Mouse (Mus musculus) MEL (cell line): ENCODE measurements around the gene Mier2. TPM values are rescaled to one million over a fixed set of nuclear protein-coding genes. Genes with fewer than 3 reads are reported as not detected.

Experiments
- DNase-seq: peaks from one replicate; pipeline ENCODE4 v3.0.0; 2011; ENCODE audit warnings: low read depth, low spot score
- H3K27ac ChIP-seq: 2 replicates; pipeline ENCODE4 v1.5.1; 2012; ENCODE audit warnings: low read depth, mild to moderate bottlenecking, control low read depth, low read length, moderate library complexity; ENCODE audit not compliant: control insufficient read depth
- H3K27me3 ChIP-seq, 2 experiments: fragments of 150-350 bp in 1 of 2; sonication (generic) in 1 of 2; 2 replicates each; pipeline ENCODE4 v1.6.1; 2012; ENCODE audit warnings: low read length in 2 of 2, mild to moderate bottlenecking in 2 of 2, improper control_type of control experiment in 1 of 2, moderate library complexity in 1 of 2; ENCODE audit not compliant: insufficient read depth in 2 of 2, control insufficient read depth in 1 of 2
- H3K36me3 ChIP-seq, 2 experiments: 2 replicates each; pipeline ENCODE4 v1.6.1; 2012 to 2014; ENCODE audit warnings: low read length in 2 of 2, improper control_type of control experiment in 1 of 2, inconsistent platforms in 1 of 2, mild to moderate bottlenecking in 1 of 2; ENCODE audit not compliant: insufficient read depth in 2 of 2, control insufficient read depth in 1 of 2
- H3K4me1 ChIP-seq, 2 experiments: fragments of 150-350 bp in 1 of 2; sonication (generic) in 1 of 2; 2 replicates each; pipeline ENCODE4 v1.6.1; 2012; ENCODE audit warnings: low read length in 2 of 2, improper control_type of control experiment in 1 of 2, mild to moderate bottlenecking in 1 of 2; ENCODE audit not compliant: insufficient read depth in 2 of 2, control insufficient read depth in 1 of 2
- H3K4me3 ChIP-seq, 2 experiments: fragments of 150-350 bp in 1 of 2; sonication (generic) in 1 of 2; 2 replicates each; pipeline ENCODE4 v1.5.1; 2012; ENCODE audit warnings: low read depth in 2 of 2, low read length in 2 of 2, mild to moderate bottlenecking in 2 of 2, moderate library complexity in 2 of 2, control low read depth in 1 of 2, improper control_type of control experiment in 1 of 2; ENCODE audit not compliant: control insufficient read depth in 1 of 2, insufficient read depth in 1 of 2
- H3K79me2 ChIP-seq: 2 replicates; pipeline ENCODE4 v1.6.1; 2012; ENCODE audit warnings: mild to moderate bottlenecking, low read length, moderate library complexity; ENCODE audit not compliant: control insufficient read depth, poor library complexity, insufficient read depth
- H3K9ac ChIP-seq: 2 replicates; pipeline ENCODE4 v1.6.1; 2012; ENCODE audit warnings: low read depth, mild to moderate bottlenecking, control low read depth, low read length, moderate library complexity; ENCODE audit not compliant: control insufficient read depth, poor library complexity, severe bottlenecking
- H3K9me3 ChIP-seq: fragments of 150-350 bp; sonication (generic); replicated peaks from 2 replicates; pipeline ENCODE4 v1.6.1; 2012; ENCODE audit warnings: mild to moderate bottlenecking, low read length, improper control_type of control experiment, moderate library complexity; ENCODE audit not compliant: insufficient read depth
- BHLHE40 ChIP-seq: IDR thresholded peaks from 2 replicates; pipeline ENCODE4 v1.6.1; 2012; ENCODE audit warnings: low read depth, mild to moderate bottlenecking, inconsistent platforms, low read length, improper control_type of control experiment, borderline replicate concordance
- CTCF ChIP-seq, 3 experiments: IDR thresholded peaks in 2 of 3; conservative IDR thresholded peaks in 1 of 3; 2 replicates each; pipeline ENCODE4 v1.5.1; 2011 to 2012; ENCODE audit warnings: low read length in 3 of 3, low read depth in 2 of 3, mild to moderate bottlenecking in 2 of 3, improper control_type of control experiment in 1 of 3, inconsistent platforms in 1 of 3, mixed read lengths in 1 of 3, moderate library complexity in 1 of 3; ENCODE audit not compliant: control insufficient read depth in 1 of 3, insufficient read depth in 1 of 3, poor library complexity in 1 of 3, severe bottlenecking in 1 of 3
- ELF1 ChIP-seq: IDR thresholded peaks from 2 replicates; pipeline ENCODE4 v1.6.1; 2014; ENCODE audit warnings: low read depth, mild to moderate bottlenecking, inconsistent platforms, low read length, improper control_type of control experiment, moderate library complexity
- EP300 ChIP-seq, 2 experiments: IDR thresholded peaks; 2 replicates each; pipeline ENCODE4 v1.6.1; 2011; ENCODE audit warnings: improper control_type of control experiment in 2 of 2, low read length in 2 of 2, low read depth in 1 of 2, mild to moderate bottlenecking in 1 of 2
- ETS1 ChIP-seq: IDR thresholded peaks from 2 replicates; pipeline ENCODE4 v1.6.1; 2012; ENCODE audit warnings: low read depth, mild to moderate bottlenecking, inconsistent platforms, low read length, improper control_type of control experiment, moderate library complexity
- GATA1 ChIP-seq: IDR thresholded peaks from 2 replicates; pipeline ENCODE4 v1.6.1; 2011; ENCODE audit warnings: low read depth, low read length, improper control_type of control experiment
- JUND ChIP-seq: IDR thresholded peaks from 2 replicates; pipeline ENCODE4 v1.6.1; 2011; ENCODE audit warnings: low read depth, mild to moderate bottlenecking, improper control_type of control experiment, low read length
- KAT2A ChIP-seq: conservative IDR thresholded peaks from 2 replicates; pipeline ENCODE4 v1.6.1; 2012; ENCODE audit warnings: low read depth, low read length, improper control_type of control experiment, inconsistent platforms
- MAFK ChIP-seq: IDR thresholded peaks from 2 replicates; pipeline ENCODE4 v1.6.1; 2011; ENCODE audit warnings: low read depth, mild to moderate bottlenecking, low read length, improper control_type of control experiment, borderline replicate concordance
- MAZ ChIP-seq: IDR thresholded peaks from 2 replicates; pipeline ENCODE4 v1.6.1; 2012; ENCODE audit warnings: low read depth, mild to moderate bottlenecking, inconsistent platforms, low read length, improper control_type of control experiment
- MEF2A ChIP-seq: IDR thresholded peaks from 2 replicates; pipeline ENCODE4 v1.6.1; 2014; ENCODE audit warnings: low read depth, mild to moderate bottlenecking, inconsistent platforms, low read length, improper control_type of control experiment; ENCODE audit not compliant: poor library complexity, insufficient replicate concordance, severe bottlenecking; ENCODE audit errors: extremely low read depth
- MXI1 ChIP-seq: IDR thresholded peaks from 2 replicates; pipeline ENCODE4 v1.6.1; 2011; ENCODE audit warnings: mild to moderate bottlenecking, low read depth, low read length, improper control_type of control experiment
- NELFE ChIP-seq: IDR thresholded peaks from 2 replicates; pipeline ENCODE4 v1.6.1; 2011; ENCODE audit warnings: low read depth, low read length, improper control_type of control experiment
- POLR2AphosphoS2 ChIP-seq: IDR thresholded peaks from 2 replicates; pipeline ENCODE4 v1.6.1; 2011; ENCODE audit warnings: low read length, improper control_type of control experiment
- POLR2AphosphoS5 ChIP-seq: IDR thresholded peaks from 2 replicates; pipeline ENCODE4 v1.6.1; 2012; ENCODE audit warnings: low read depth, borderline replicate concordance, mild to moderate bottlenecking, inconsistent platforms, low read length, moderate library complexity, mixed read lengths
- RAD21 ChIP-seq: IDR thresholded peaks from 2 replicates; pipeline ENCODE4 v1.6.1; 2011; ENCODE audit warnings: mild to moderate bottlenecking, low read depth, low read length, improper control_type of control experiment
- SIN3A ChIP-seq: IDR thresholded peaks from 2 replicates; pipeline ENCODE4 v1.6.1; 2012; ENCODE audit warnings: low read length, improper control_type of control experiment, inconsistent platforms
- SMC3 ChIP-seq: IDR thresholded peaks from 2 replicates; pipeline ENCODE4 v1.6.1; 2011; ENCODE audit warnings: low read depth, low read length, improper control_type of control experiment
- TCF12 ChIP-seq: IDR thresholded peaks from 2 replicates; pipeline ENCODE4 v1.6.1; 2014; ENCODE audit warnings: low read depth, mild to moderate bottlenecking, inconsistent platforms, low read length, improper control_type of control experiment, moderate library complexity
- USF1 ChIP-seq: IDR thresholded peaks from 2 replicates; pipeline ENCODE4 v1.6.1; 2014; ENCODE audit warnings: low read depth, mild to moderate bottlenecking, inconsistent platforms, low read length, improper control_type of control experiment, moderate library complexity
- USF2 ChIP-seq, 2 experiments: IDR thresholded peaks; 2 replicates each; pipeline ENCODE4 v1.6.1; 2011 to 2012; ENCODE audit warnings: improper control_type of control experiment in 2 of 2, low read length in 2 of 2, borderline replicate concordance in 1 of 2, inconsistent platforms in 1 of 2, low read depth in 1 of 2, mild to moderate bottlenecking in 1 of 2; ENCODE audit not compliant: insufficient read depth in 1 of 2
- ZC3H11A ChIP-seq: IDR thresholded peaks from 2 replicates; pipeline ENCODE4 v1.6.1; 2012; ENCODE audit warnings: low read depth, mild to moderate bottlenecking, inconsistent platforms, low read length, improper control_type of control experiment
- ZKSCAN1 ChIP-seq: IDR thresholded peaks from 2 replicates; pipeline ENCODE4 v1.6.1; 2012; ENCODE audit warnings: low read depth, mild to moderate bottlenecking, inconsistent platforms, low read length, improper control_type of control experiment, moderate library complexity
- ZMIZ1 ChIP-seq: IDR thresholded peaks from 2 replicates; pipeline ENCODE4 v1.6.1; 2012; ENCODE audit warnings: low read depth, mild to moderate bottlenecking, inconsistent platforms, low read length, improper control_type of control experiment, moderate library complexity
- polyA plus RNA-seq, 2 experiments: library from polyadenylated mRNA; stranded (reverse) in 1 of 2; unstranded in 1 of 2; fragments of >175 nt in 1 of 2; fragments of >200 nt in 1 of 2; gene quantifications; 2 replicates each; pipeline versions ENCODE4 v1.2.1 to v1.2.4; 2012; ENCODE audit warnings: low replicate concordance in 2 of 2, low read depth in 1 of 2; ENCODE audit not compliant: insufficient read length in 2 of 2, insufficient read depth in 1 of 2, missing spikeins in 1 of 2
- total RNA-seq: library from RNA; depleted of rRNA; stranded (reverse); fragments of 300-350 nt; gene quantifications from 2 replicates; pipeline ENCODE4 v1.2.3, GENCODE M21; 2012

Gene Mier2
- total and polyA plus RNA-seq, 3 experiments: 24.8 to 36.2 TPM; not detected in 1

GRCm38 (mm10) chr10:79569921-79570320 is 14.9 kb upstream of the Mier2 start:
- Histone ChIP-seq H3K4me3 (no peak overlapping the region), H3K4me1 (no peaks in the 10 kb centered on the region), H3K9me3 (no peaks in the 10 kb centered on the region), H3K9ac (no peak overlapping the region), H3K27me3 (peaks cover 0 to 2% of the 10 kb centered on the region in 2 experiments; a peak in 1 of 4 replicates), H3K36me3 (no peaks in the 10 kb centered on the region), H3K27ac (no peak overlapping the region), H3K79me2 (no peaks in the 10 kb centered on the region)
- TF ChIP-seq ZKSCAN1: no peak
- no peak for TF ChIP-seq ZC3H11A
- no peak for TF ChIP-seq CTCF (IDR thresholded peaks at IDR 0.05 in 2 of 3, conservative IDR thresholded peaks at IDR 0.05 in 1 of 3; ENCODE audit: control insufficient read depth in 1 of 3, insufficient read depth in 1 of 3, low read depth in 2 of 3, low read length in 3 of 3, poor library complexity in 1 of 3, severe bottlenecking in 1 of 3)
- TF ChIP-seq MAFK: no peak
- no peak for TF ChIP-seq RAD21
- TF ChIP-seq ZMIZ1: no peak
- no peak for TF ChIP-seq MXI1
- no peak for TF ChIP-seq KAT2A
- DNase-seq: no peak

- TF ChIP-seq SMC3 (no peak), KAT2A (no peak), TCF12 (no peak), USF1 (no peak), NELFE (no peak), POLR2AphosphoS2 (no peak), MEF2A (no peak), SIN3A (no peak), BHLHE40 (no peak), USF2 (IDR thresholded peaks at IDR 0.05; ENCODE audit: borderline replicate concordance in 1 of 2, insufficient read depth in 1 of 2, low read depth in 1 of 2, low read length in 2 of 2) (no peak), JUND (no peak), EP300 (IDR thresholded peaks at IDR 0.05; ENCODE audit: low read depth in 1 of 2, low read length in 2 of 2) (no peak), POLR2AphosphoS5 (no peak), GATA1 (no peak), ZMIZ1 (no peak), ETS1 (no peak), MAZ (no peak), ELF1 (no peak)
- Histone ChIP-seq H3K36me3 (no peaks in the 10 kb centered on the region), H3K27me3 (no peaks in the 10 kb centered on the region), H3K9me3 (no peaks in the 10 kb centered on the region), H3K4me1 (no peaks in the 10 kb centered on the region; a peak in 1 of 4 replicates), H3K79me2 (no peaks in the 10 kb centered on the region), H3K4me3 (no peak overlapping the region), H3K27ac (no peak overlapping the region), H3K9ac (no peak overlapping the region)
- DNase-seq: no peak
Measured at GRCm38 (mm10) chr10:79559716-79560115, 4.7 kb upstream of the Mier2 start.
